Mouse (Mus musculus) olfactory bulb, adult 2 months (tissue): ENCODE measurements around the gene Ptar1.

Experiments used
- CTCF ChIP-seq: fragments of 200-500 bp; IDR thresholded peaks from 2 replicates; pipeline ENCODE4 v1.5.1; 2012; ENCODE audit warnings: low read depth, mild to moderate bottlenecking, low read length, moderate library complexity; ENCODE audit not compliant: insufficient read depth
- POLR2A ChIP-seq: fragments of 200-500 bp; IDR thresholded peaks from 2 replicates; pipeline ENCODE4 v1.6.1; 2012; ENCODE audit warnings: mild to moderate bottlenecking, low read depth, low read length, moderate library complexity; ENCODE audit not compliant: insufficient read depth

- TF ChIP-seq POLR2A (no peak), CTCF (no peak)
Measured at GRCm38 (mm10) chr19:23764051-23764450, 76.8 kb downstream of the Ptar1 start.
